Mouse (Mus musculus): ENCODE results near the gene Lsamp. TPM values are rescaled to one million over a fixed set of nuclear protein-coding genes. Genes with fewer than 3 reads are reported as not detected.

The Lsamp gene
- polyA plus RNA-seq, 1 experiment from 2014 or later: 5.5 TPM

DNA sequence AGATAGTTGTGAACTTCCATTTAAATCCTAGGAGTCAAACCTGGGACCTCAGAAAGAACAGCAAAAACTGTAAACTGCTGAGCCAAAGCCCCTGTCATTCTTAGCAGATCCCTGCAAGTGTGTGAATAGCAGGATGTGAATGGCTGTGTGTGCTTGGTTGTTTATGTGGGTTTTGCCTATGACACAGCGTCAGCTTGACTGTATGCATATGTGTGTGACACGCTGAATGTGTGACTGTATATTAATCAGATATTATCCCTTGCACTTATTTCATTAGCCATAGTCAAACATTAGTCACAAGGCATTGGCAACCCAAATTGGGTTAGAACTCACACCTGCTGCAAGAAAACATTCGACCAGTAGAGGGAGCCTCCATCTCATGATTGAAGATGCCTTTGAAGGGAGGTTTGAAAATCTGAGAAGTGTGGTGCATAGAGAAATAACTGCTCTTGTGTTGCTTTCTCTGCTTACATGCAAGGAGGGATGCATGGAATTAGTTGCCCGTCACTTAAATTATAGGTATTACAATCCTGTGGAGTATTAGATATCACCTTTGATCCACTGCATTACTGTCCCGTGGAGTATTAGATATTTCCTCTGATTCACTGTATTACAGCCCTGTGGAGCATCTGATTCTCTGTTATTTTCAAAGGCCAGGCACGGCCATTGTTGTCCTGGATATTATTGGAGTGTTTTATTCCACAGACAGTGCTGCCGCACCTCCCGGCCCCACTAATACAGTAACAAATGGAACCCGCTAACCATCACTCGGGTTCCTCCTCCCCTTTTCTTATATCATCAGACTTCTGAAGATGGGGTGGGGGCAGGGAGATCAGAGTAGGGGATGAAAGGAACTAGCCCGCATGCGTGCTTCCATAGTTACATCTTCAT lies 1274.2 kb downstream of the Lsamp start:
- 52% methylated on average over 12 of the region's 12 CpGs for WGBS
- Histone ChIP-seq H3K4me2 (replicated peaks; ENCODE audit: low read depth, low read length) (no peak overlapping the region), H3K27me3 (ENCODE audit: control insufficient read depth, insufficient read depth, low read length) (no peaks in the 10 kb centered on the region), H3K4me3 (ENCODE audit: low read length) (no peak overlapping the region), H3K9me3 (ENCODE audit: control insufficient read depth, low read length) (no peaks in the 10 kb centered on the region), H3K4me1 (ENCODE audit: control insufficient read depth, insufficient read depth, low read length) (no peaks in the 10 kb centered on the region), H3K9ac (ENCODE audit: low read depth, low read length) (no peak overlapping the region), H3K36me3 (ENCODE audit: control insufficient read depth, insufficient read depth, low read length) (no peaks in the 10 kb centered on the region), H3K27ac (ENCODE audit: low read depth, low read length) (no peak overlapping the region)
- ATAC-seq (ENCODE audit: low FRiP score, low TSS enrichment): peak; percentile 64; the same call in 1 of the 2 replicates

DNA sequence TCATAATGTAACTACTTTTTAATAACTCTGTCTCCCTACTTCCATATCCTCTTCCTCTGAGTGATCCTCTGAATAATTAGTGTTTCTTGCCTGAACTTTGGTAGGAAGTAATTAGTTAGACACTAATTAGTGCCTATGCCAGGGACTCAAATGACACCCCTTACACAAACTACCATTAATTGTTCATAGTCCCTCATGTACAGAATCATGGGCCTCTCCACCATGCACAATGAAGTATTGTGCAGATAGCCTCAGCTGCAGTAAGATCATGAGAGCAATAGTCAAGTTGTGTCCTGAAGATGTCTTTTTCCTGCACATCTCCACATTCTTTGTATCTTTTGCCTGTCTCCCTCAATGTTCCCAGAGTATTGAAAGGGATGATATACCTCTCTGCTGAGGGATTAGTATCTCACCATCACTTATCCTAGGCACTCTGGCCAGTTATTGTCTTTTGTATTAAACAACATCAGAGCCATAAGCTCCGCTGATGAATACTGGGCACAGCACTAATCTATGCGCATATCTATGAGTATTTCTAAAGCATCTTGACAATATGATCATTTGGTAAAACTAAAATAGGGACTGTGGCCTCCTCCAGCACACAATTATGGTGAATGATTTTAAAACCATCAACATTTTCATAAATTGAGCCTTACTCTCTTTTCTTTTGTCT lies 1292.0 kb downstream of the Lsamp start:
- Histone ChIP-seq H3K4me3 (ENCODE audit: low read length) (no peak overlapping the region), H3K9ac (ENCODE audit: low read depth, low read length) (no peak overlapping the region), H3K27me3 (ENCODE audit: control insufficient read depth, insufficient read depth, low read length) (no peaks in the 10 kb centered on the region), H3K4me1 (ENCODE audit: control insufficient read depth, insufficient read depth, low read length) (no peaks in the 10 kb centered on the region), H3K36me3 (ENCODE audit: control insufficient read depth, insufficient read depth, low read length) (no peaks in the 10 kb centered on the region), H3K27ac (ENCODE audit: low read depth, low read length) (no peak overlapping the region), H3K9me3 (ENCODE audit: control insufficient read depth, low read length) (no peaks in the 10 kb centered on the region), H3K4me2 (replicated peaks; ENCODE audit: low read depth, low read length) (no peak overlapping the region)
- WGBS: 92% methylated on average over 2 of the region's 2 CpGs
- no peak for ATAC-seq (ENCODE audit: low FRiP score, low TSS enrichment)

DNA sequence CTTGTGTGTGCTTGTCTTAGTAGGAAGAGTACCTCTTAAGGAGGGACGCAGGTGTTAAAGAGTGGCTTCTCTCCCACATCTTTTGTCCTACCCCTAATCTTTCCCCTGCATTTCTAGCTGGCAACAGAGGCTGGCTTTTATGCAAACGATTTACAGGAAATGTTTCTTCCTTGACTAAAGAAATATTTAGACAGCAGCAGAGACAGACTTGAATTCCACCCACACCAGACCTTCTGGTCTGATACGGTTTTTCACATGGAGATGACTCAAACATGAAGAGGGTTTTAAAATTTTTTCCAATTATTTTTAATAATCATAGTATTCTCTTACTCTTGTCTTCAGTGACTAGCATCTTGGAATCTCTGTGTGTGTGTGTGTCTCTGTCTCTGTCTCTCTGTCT lies 1333.8 kb downstream of the Lsamp start:
- Histone ChIP-seq H3K36me3 (ENCODE audit: control insufficient read depth, insufficient read depth, low read length) (no peaks in the 10 kb centered on the region), H3K4me3 (ENCODE audit: low read length) (no peak overlapping the region), H3K27me3 (ENCODE audit: control insufficient read depth, insufficient read depth, low read length) (no peaks in the 10 kb centered on the region), H3K4me1 (ENCODE audit: control insufficient read depth, insufficient read depth, low read length) (no peaks in the 10 kb centered on the region), H3K9ac (ENCODE audit: low read depth, low read length) (no peak overlapping the region), H3K9me3 (ENCODE audit: control insufficient read depth, low read length) (no peaks in the 10 kb centered on the region), H3K4me2 (replicated peaks; ENCODE audit: low read depth, low read length) (no peak overlapping the region), H3K27ac (ENCODE audit: low read depth, low read length) (no peak overlapping the region)
- WGBS: 72% methylated on average over 3 of the region's 3 CpGs
- ATAC-seq (ENCODE audit: low FRiP score, low TSS enrichment): no peak

DNA sequence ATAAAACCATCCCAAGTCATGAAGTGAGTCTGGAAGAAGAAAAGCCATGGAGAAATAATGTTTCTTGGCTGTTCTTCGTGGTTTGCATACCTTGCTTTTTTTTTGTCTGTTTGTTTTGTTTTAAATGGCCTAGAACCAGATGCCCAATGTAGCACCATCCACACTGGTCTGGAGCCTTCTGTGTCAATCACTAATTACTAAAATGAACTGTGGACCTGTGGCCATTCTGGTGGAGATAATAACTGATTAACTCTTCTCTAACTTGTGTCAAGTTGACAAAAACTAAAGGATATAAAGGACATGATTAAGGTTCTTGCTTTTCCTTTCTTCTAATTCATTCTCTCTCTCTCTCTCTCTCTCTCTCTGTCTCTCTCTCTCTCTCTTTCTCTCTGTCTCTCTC lies 1359.3 kb downstream of the Lsamp start:
- no peak for ATAC-seq (ENCODE audit: low FRiP score, low TSS enrichment)
- Histone ChIP-seq H3K4me1 (ENCODE audit: control insufficient read depth, insufficient read depth, low read length) (no peaks in the 10 kb centered on the region), H3K36me3 (ENCODE audit: control insufficient read depth, insufficient read depth, low read length) (no peaks in the 10 kb centered on the region), H3K9me3 (ENCODE audit: control insufficient read depth, low read length) (no peaks in the 10 kb centered on the region), H3K27ac (ENCODE audit: low read depth, low read length) (no peak overlapping the region), H3K27me3 (ENCODE audit: control insufficient read depth, insufficient read depth, low read length) (no peaks in the 10 kb centered on the region), H3K9ac (ENCODE audit: low read depth, low read length) (no peak overlapping the region), H3K4me2 (replicated peaks; ENCODE audit: low read depth, low read length) (no peak overlapping the region), H3K4me3 (ENCODE audit: low read length) (no peak overlapping the region)
- WGBS: 49% methylated on average over 1 of the region's 1 CpGs

DNA sequence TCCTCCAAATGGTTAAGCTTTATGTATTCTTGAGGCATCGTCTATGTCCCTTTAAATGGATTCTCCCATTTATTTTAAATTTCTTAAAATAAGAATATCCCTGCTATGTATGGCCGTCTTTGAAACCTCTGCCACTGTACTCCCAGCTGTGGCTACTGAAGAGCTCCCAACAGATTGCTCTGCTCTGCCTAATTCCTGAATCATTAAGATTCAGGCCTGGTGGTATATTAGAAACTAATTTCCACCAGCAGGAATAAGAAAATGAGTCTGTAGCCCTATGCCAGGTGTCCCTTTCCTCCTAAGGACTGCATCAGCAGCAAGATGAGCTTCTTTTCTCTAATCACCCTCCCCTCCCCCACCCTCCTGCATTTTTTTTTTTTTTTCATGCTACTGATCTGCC lies 1381.0 kb downstream of the Lsamp start:
- WGBS: 89% methylated on average over 2 of the region's 2 CpGs
- ATAC-seq (ENCODE audit: low FRiP score, low TSS enrichment): no peak
- no peak overlapping the region for H3K27ac ChIP-seq (ENCODE audit: low read depth, low read length)
- no peaks in the 10 kb centered on the region for H3K9me3 ChIP-seq (ENCODE audit: control insufficient read depth, low read length)
- H3K4me3 ChIP-seq (ENCODE audit: low read length): no peak overlapping the region
- H3K27me3 ChIP-seq (ENCODE audit: control insufficient read depth, insufficient read depth, low read length): no peaks in the 10 kb centered on the region
- no peaks in the 10 kb centered on the region for H3K36me3 ChIP-seq (ENCODE audit: control insufficient read depth, insufficient read depth, low read length)
- no peak overlapping the region for H3K9ac ChIP-seq (ENCODE audit: low read depth, low read length)
- no peak overlapping the region for H3K4me2 ChIP-seq (replicated peaks; ENCODE audit: low read depth, low read length)
- no peaks in the 10 kb centered on the region for H3K4me1 ChIP-seq (ENCODE audit: control insufficient read depth, insufficient read depth, low read length)

DNA sequence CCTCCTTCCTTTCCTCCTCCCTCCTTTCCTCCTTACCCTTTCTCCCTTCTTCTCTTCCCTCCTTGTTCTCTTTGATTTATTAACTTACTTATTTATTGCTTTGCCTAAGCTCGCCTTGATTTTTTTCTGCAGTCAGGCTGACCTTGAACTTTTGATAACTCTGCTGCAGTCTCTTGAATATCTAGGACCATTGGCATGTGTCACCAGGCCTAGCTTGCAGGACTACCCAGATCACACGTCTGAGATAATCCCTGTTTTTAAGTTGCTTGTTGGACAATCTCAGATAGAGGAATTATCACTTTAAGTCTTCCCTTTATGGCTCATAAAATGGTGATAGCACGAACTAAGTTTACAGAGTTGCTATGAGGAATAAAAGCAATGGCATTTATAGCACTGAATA lies 1399.5 kb downstream of the Lsamp start:
- Histone ChIP-seq H3K4me3 (ENCODE audit: low read length) (no peak overlapping the region), H3K4me1 (ENCODE audit: control insufficient read depth, insufficient read depth, low read length) (no peaks in the 10 kb centered on the region), H3K36me3 (ENCODE audit: control insufficient read depth, insufficient read depth, low read length) (no peaks in the 10 kb centered on the region), H3K9me3 (ENCODE audit: control insufficient read depth, low read length) (no peaks in the 10 kb centered on the region), H3K27me3 (ENCODE audit: control insufficient read depth, insufficient read depth, low read length) (no peaks in the 10 kb centered on the region), H3K4me2 (replicated peaks; ENCODE audit: low read depth, low read length) (no peak overlapping the region), H3K9ac (ENCODE audit: low read depth, low read length) (no peak overlapping the region), H3K27ac (ENCODE audit: low read depth, low read length) (no peak overlapping the region)
- 49% methylated on average over 3 of the region's 3 CpGs for WGBS
- ATAC-seq (ENCODE audit: low FRiP score, low TSS enrichment): no peak

DNA sequence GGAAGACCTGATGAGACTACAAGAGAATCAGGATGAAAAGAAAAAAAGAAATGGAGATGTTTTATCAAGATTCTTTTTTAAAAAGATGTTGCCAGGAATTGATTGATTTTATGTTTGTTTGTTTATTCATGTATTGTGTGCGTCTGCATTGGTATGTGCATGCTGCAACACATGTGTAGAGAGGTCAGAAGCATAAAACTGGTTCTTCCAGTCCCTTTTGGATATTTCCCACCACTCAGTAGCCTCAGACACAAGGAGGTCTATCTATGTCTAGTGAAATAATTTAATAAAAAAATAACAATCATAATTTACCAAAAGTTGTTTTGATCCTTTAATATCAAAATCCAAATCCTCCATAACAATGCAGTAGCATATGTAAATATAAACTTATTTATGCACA lies 1400.1 kb downstream of the Lsamp start:
- H3K4me1 ChIP-seq (ENCODE audit: control insufficient read depth, insufficient read depth, low read length): no peaks in the 10 kb centered on the region
- no peak for ATAC-seq (ENCODE audit: low FRiP score, low TSS enrichment)
- no peak overlapping the region for H3K27ac ChIP-seq (ENCODE audit: low read depth, low read length)
- 68% methylated on average over 1 of the region's 1 CpGs for WGBS
- no peak overlapping the region for H3K9ac ChIP-seq (ENCODE audit: low read depth, low read length)
- no peak overlapping the region for H3K4me3 ChIP-seq (ENCODE audit: low read length)
- H3K27me3 ChIP-seq (ENCODE audit: control insufficient read depth, insufficient read depth, low read length): no peaks in the 10 kb centered on the region
- H3K36me3 ChIP-seq (ENCODE audit: control insufficient read depth, insufficient read depth, low read length): no peaks in the 10 kb centered on the region
- no peak overlapping the region for H3K4me2 ChIP-seq (replicated peaks; ENCODE audit: low read depth, low read length)
- no peaks in the 10 kb centered on the region for H3K9me3 ChIP-seq (ENCODE audit: control insufficient read depth, low read length)

DNA sequence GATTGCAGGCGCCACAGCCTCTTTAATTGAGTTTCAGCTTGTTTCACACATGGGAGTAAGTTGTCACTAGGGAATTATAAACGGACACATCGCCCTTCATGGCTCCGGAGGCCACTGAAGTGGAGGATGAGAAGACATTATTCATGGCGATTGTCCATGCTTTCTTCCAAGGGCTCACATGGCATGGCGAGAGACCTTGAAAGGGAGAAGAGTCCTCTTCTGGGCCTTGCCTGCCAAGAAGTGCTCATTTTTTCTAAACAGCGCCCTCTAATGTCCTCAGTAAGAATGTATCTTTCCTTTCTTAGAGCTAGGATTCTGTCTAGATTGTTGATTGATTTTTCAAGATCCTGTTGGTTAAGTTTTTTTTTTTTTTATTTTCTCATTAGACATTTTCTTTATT lies 1424.7 kb downstream of the Lsamp start:
- H3K36me3 ChIP-seq (ENCODE audit: control insufficient read depth, insufficient read depth, low read length): no peaks in the 10 kb centered on the region
- H3K27ac ChIP-seq (ENCODE audit: low read depth, low read length): no peak overlapping the region
- 25% methylated on average over 7 of the region's 7 CpGs for WGBS
- H3K9ac ChIP-seq (ENCODE audit: low read depth, low read length): no peak overlapping the region
- no peak overlapping the region for H3K4me2 ChIP-seq (replicated peaks; ENCODE audit: low read depth, low read length)
- no peak overlapping the region for H3K4me3 ChIP-seq (ENCODE audit: low read length)
- peak; percentile 53; the same call in 1 of the 2 replicates for ATAC-seq (ENCODE audit: low FRiP score, low TSS enrichment)
- H3K4me1 ChIP-seq (ENCODE audit: control insufficient read depth, insufficient read depth, low read length): no peaks in the 10 kb centered on the region
- H3K9me3 ChIP-seq (ENCODE audit: control insufficient read depth, low read length): no peaks in the 10 kb centered on the region
- H3K27me3 ChIP-seq (ENCODE audit: control insufficient read depth, insufficient read depth, low read length): no peaks in the 10 kb centered on the region

DNA sequence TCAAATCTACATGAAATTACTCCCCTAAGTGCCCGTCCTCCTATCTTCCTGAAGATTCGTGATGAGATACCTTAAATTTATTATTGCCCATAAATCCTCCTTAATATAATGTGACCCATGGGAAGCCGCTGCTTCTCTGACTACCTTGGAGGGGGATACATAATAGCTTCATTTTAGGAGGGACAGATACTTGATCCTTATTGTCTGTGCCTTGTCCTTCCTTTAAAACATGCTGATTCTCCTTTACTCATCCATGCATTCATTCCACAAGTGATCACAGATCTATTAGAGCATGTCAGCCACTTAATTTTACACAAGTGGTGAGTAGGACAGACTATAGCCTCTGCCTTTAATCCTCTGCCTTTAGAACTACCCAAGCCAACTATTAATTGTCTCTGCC lies 1426.5 kb downstream of the Lsamp start:
- H3K27me3 ChIP-seq (ENCODE audit: control insufficient read depth, insufficient read depth, low read length): no peaks in the 10 kb centered on the region
- WGBS: 36% methylated on average over 3 of the region's 3 CpGs
- H3K4me2 ChIP-seq (replicated peaks; ENCODE audit: low read depth, low read length): no peak overlapping the region
- H3K9me3 ChIP-seq (ENCODE audit: control insufficient read depth, low read length): no peaks in the 10 kb centered on the region
- H3K36me3 ChIP-seq (ENCODE audit: control insufficient read depth, insufficient read depth, low read length): no peaks in the 10 kb centered on the region
- no peak overlapping the region for H3K9ac ChIP-seq (ENCODE audit: low read depth, low read length)
- H3K4me3 ChIP-seq (ENCODE audit: low read length): no peak overlapping the region
- no peak overlapping the region for H3K27ac ChIP-seq (ENCODE audit: low read depth, low read length)
- no peaks in the 10 kb centered on the region for H3K4me1 ChIP-seq (ENCODE audit: control insufficient read depth, insufficient read depth, low read length)
- ATAC-seq (ENCODE audit: low FRiP score, low TSS enrichment): peak; percentile 72; the same call in 1 of the 2 replicates

All from kidney, embryonic 14.5 days (tissue).